Mouse (Mus musculus) left cerebral cortex, postnatal 14 days (tissue): ENCODE data around the gene Pip4k2a. TPM values are rescaled to one million over a fixed set of nuclear protein-coding genes. Genes with fewer than 3 reads are reported as not detected.
"Not testable (repeated sequence)": the region's sequence is repeated elsewhere in the genome, so short reads cannot be mapped to it uniquely, and the experiment has no call there.

Source experiments
- DNase-seq, 2 experiments: peaks; one replicate each; pipeline ENCODE4 v3.0.0; 2021 to 2022; ENCODE audit warnings: low spot score in 2 of 2, mixed read lengths in 1 of 2
- intact Hi-C: fragments of 180-260 bp; cut with DNase I; formaldehyde crosslinking; loops from one replicate; pipeline ENCODE4 v1.15.1; 2025
- long read RNA-seq, 2 experiments: library from polyadenylated mRNA; stranded (forward); transcript quantifications; one replicate each; pipeline ENCODE4 v2.0.0; 2021
- total RNA-seq, 2 experiments: library from RNA; stranded (reverse); gene quantifications; 2 replicates each; pipeline ENCODE4 v1.2.3; 2021

The Pip4k2a gene
- 10 to 100 TPM; 40.9 to 41.0 TPM for total RNA-seq
- long read RNA-seq, experiment 1, transcript Pip4k2a-201 (10 exons, 3,477 nt), result major isoform, 59 of 68 reads
- long read RNA-seq, experiment 1, partial matches to known transcripts, result 1 of 68 reads
- long read RNA-seq, experiment 1, other reads (novel, unspliced or antisense), result 8 of 68 reads
- long read RNA-seq, experiment 2, transcript Pip4k2a-201 (10 exons, 3,477 nt), result major isoform, 41 of 58 reads
- long read RNA-seq, experiment 2, partial matches to known transcripts, result 10 of 58 reads
- long read RNA-seq, experiment 2, other reads (novel, unspliced or antisense), result 7 of 58 reads

DNA sequence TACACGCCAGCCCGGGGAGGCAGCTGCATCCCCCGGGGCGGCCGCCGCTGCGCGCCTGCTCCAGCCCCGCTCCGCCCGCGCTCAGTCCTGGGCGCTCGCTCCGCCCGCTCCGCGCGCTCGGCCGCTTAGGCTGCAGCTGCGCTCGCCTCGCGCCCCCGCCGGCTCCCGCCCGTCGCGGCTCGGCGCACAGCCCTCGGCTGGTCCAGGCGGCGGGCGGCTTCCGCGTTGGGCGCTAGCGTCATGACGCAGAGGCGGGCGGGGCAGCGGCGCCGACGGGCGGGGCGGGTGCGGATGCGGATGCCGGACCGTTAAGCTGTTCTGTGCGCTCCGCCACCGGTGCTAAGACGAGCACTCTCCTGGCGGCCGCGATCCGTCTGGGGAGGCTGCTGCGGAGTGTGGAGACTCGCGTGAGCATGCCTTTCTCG lies at the start of gene Pip4k2a, which contains the start of gene 4930426L09Rik:
Pip4k2a (minus strand) TSS at position 73 of the 425 bp plus-strand sequence.
4930426L09Rik (plus strand) TSS at position 290 of the 425 bp plus-strand sequence.
- peak; percentile 92 to 93 for DNase-seq
- intact Hi-C loops, result loop anchor here (2.0 to 10.0 kb wide), 5 partner anchors 59 to 603 kb away; partner anchors contain the start of genes Bmi1, Commd3 and Dnajc1

DNA sequence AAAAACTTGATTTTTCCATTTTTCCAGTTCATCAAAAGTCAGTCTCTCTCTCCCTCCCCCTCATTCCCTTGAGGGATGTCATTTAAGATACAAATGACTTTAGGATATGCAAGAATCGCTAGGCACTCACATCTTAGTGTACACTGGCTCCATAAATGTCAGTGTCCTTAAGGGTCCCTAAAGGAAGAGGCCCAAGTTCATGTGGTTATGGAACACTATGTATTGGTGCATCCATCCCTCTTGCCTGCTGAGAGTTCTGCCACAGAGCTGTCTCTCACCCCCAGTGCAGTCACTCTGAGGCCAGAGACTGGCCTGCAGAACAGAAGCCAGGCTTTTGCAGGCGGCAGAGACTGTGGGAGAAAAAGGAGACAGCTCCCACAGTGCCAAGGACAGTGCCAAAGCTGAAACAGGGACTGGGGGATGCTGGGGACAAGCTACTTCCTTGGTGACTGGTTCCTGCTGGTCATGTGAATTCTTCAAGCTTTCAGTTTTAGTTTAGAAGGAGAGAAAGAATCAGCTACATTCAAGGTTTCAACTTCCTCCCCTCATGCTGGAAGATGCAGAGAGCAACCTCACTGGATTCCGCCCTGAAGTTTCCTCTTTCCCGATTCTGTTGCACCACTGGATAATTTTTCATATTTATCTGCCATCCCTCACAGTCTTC lies 40.1 kb upstream of the Pip4k2a start:
- no peak for DNase-seq
- intact Hi-C loops, result no loop called here

DNA sequence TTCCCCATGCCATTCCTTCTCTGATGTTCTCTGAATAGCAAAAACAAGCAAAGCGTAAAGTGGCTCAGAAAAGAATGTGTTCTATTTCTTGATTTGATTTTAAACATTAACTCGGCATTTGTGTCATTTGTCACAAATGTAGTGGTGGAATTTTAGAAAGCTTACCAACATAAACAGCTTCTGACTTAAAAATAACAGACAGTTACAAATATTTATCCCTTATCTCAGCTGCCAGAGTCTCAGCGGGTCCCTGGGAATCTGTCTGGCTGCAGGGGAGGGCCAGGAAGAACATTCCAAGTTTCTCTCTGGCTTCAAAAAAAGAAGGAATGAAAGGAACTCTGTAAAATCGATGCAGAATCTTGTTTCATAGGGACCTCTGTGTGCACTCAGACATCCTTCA lies 39.5 kb upstream of the Pip4k2a start:
- DNase-seq, result no peak
- intact Hi-C loops, result no loop called here

DNA sequence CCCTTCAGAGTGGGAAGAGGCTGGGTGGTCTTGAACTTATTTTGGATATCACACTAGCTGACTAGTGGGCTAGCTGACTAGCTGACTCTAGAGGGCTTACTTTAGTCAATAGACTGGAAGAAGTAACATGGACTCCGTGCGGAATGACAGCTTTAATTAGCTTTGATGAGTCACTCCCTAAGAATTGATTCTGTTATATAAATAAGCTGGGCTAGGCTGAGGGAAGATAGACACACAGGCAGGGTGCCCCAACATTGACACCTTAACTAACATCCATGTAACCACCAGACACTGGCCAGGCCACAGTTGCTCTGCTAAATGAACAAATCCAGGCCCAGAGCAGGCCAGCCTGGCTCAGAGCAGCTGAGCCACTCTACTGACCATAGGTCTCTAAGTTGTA lies 26.9 kb upstream of the Pip4k2a start:
- intact Hi-C loops, result no loop called here
- DNase-seq, result no peak

DNA sequence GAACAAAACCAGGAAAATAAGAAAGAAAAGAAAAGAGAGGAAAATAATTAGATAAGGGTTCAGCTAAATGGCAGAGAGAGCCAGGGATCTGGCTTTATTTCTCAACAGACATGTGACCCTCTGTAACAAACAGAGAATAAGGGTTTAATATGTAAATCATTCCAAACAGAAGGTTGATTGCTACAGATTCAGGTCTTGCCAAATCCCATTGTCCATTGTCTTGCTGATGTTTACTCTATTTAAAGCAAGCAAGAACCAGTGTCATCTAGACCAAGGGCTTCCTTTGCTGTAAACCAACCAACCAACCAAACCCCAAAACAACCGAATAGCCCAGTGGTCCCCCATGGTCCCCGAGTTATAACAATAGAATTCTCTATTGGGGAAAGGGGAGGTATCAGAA lies 20.1 kb upstream of the Pip4k2a start:
- intact Hi-C loops, result no loop called here

DNA sequence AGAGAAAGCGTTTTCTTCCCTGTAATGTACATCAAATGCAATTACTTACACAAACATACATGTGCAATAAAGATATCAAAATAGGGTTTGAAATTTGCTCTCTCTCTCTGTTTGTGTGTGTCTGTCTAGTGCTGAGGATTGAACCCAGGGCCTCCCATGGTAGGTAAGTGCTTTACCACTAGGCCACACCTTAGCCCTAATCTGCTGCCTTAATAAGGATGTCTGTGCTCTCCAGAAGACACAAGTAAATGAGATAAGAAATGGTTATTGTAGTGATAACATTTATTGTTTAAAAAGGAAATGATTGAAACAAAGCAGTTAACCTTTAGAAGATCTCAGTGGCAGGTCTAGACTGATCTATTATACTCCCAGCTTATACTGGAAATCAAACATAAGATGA lies 18.9 kb upstream of the Pip4k2a start:
- DNase-seq, result no peak
- intact Hi-C loops, result no loop called here

More for the DNA sequence above, 20.1 kb upstream of the Pip4k2a start:
- DNase-seq, result no peak

DNA sequence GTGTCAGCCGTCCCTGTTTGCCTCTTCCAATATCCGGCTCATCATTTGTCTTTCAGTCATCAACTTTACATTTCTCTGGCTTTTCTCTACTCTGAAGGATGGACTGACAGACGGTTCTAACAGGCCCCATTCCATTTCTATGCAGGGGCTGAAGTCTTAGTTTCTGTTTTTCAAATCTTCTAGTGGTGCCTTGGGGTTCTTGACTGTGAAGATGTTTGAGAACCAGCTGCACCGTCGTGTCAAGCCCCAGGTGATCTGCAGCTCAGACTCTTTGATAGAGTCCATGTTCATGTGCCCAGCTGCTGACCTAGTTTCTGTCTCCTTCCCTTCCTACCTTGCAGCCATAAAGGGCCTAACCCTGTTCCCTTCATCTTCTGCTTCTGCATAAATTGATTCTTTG lies 18.4 kb upstream of the Pip4k2a start:
- DNase-seq, result no peak
- intact Hi-C loops, result no loop called here

DNA sequence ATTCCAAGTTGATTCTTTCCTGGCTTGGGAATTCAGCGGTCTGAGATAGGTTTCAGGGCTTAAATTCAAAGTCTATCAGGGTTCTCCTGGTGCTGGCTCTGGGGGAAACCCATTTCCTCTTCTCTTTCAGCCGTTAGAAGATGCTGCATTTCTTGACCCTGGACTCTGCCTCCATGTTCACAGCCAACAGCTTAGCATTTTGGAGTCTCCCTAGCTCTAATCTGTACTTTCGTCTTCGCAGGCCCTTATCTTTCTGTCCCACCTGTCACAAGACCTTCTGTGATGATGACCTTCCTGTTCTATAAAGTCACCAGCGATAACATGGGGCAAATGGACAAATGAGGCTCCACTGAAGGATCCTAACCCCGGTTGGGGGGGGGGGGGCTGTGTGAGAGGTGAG lies 13.5 kb upstream of the Pip4k2a start:
- intact Hi-C loops, result no loop called here
- DNase-seq, result no peak

DNA sequence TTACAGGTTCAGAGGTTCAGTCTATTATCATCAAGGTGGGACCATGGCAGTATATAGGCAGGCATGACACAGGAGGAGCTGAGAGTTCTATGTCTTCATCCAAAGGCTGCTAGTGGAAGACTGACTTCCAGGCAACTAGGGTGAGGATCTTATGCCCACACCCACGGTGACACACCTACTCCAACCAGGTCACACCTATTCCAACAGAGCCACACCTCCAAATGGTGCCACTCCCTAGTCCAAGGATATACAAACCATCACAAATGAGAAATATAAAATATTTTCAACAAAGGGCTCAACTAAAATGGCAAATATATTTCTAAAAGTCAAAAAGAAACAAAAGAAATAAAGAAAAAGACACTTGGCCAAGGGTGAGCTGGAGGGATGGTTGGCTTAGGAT lies 12.6 kb upstream of the Pip4k2a start:
- DNase-seq, intact Hi-C loops: not testable (repeated sequence)

DNA sequence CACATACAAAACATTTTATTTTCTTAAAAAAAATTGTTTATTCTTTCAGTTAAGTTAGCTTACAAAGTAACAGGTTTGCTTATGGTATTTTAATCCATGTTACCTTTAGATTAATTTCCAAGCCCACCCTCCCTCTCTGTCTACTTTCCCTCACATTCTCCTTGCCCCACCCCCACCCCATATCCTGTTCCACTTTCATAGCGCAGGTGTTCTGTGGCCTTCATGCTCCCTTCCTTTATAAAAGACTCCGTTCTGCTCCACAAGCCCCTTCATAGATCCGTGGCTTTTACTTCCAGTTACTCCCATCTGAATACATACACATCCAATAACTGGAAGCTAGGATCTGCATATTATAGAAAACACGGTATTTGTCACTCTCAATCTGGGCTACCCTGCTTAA lies 9.7 kb upstream of the Pip4k2a start:
- DNase-seq, result no peak
- intact Hi-C loops, result no loop called here

DNA sequence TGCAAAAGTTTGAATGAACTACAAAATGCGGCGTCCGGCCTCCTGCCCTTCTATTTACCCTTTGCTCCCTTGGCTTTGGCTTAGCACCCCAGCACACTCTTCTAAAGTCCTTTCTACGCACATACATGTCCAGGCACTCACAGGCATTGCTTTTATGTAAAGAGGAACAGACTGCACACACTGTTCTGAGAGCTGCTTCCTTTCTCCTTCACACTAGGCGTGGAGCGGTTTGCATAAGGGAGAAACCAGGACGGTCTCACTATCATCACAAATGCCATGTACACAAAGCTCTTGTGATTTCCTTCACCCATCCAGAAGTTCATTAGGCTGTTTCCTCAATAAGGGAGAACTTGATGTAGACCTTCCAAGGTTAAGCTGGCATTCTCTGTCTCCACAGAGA lies 8.2 kb upstream of the Pip4k2a start:
- intact Hi-C loops, result no loop called here
- no peak for DNase-seq

DNA sequence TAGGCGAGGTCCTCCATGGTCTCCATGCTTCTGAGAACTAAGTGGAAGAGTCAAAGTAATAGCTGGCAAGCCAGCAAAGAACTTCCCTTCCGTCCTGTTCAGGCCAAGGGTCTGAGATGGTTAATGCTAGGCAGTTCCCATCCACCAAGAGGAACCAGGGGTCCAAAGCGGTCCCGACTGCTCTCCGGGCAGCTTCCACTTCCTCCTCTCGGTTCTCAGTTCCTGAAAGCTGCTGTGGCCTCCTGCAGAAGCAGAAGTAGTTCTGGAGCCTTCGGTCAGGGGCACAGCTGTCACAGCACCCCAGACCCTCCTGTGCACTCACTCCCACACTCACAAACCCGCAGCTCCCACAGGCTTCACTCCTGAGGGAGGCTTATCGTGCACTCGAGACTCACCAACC lies 6.9 kb upstream of the Pip4k2a start:
- intact Hi-C loops, result no loop called here
- DNase-seq, result peak; percentile 18 to 40

DNA sequence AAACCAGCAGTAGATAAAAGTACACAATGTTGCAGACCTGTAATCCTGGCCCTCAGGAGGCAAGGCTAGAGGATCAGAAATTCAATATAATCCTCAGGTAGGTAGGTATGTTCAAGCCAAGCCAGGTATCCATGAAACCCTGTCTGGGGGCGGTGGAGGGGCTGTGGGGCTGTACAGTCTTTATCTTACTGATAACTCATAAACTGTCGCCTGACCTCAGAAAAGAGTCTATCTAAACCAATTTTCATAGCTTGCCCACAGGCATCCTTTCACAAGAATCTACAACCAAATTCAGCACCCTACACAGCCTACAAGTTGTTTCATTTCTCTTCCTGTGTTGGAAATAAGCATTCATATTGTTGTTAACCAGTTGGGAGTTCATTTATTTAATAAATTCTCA lies 1.5 kb upstream of the Pip4k2a start:
- intact Hi-C loops, result loop anchor here (2.0 to 10.0 kb wide), 5 partner anchors 58 to 605 kb away; partner anchors contain the start of genes Bmi1, Commd3 and Dnajc1
- no peak for DNase-seq

DNA sequence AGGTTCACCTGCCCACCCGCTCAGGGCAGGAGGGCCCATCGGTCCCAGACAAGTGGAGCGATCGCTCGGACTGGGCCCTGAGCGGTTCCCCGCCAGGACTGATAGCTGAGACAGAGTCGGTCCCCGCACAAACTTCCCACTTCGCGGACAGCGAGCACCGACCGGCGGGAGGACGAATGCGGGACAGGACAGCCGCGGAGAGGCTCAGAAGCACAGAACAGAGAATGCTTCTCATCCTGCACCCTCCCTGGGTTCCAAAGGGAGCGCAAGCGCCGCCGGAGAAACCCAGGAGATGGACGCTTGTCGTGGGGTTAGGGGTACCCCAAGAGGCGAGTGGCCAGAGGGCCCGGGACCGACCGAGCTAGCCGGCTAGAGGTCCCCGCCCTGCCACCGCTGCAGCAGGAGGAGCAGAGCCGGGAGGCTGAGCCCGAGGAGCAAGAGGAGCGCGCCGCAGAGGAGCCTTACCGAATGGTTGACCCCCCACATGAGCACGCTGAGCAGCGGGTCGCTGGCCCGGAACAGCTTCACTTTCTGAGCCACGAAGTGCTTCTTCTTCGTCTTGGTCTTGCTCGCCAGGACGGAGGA lies 447 bp downstream of the Pip4k2a start:
- DNase-seq, result peak; percentile 18 to 32
- intact Hi-C loops, result loop anchor here (5.0 to 10.0 kb wide), 4 partner anchors 60 to 603 kb away; partner anchors contain the start of genes Bmi1, Commd3 and Dnajc1

DNA sequence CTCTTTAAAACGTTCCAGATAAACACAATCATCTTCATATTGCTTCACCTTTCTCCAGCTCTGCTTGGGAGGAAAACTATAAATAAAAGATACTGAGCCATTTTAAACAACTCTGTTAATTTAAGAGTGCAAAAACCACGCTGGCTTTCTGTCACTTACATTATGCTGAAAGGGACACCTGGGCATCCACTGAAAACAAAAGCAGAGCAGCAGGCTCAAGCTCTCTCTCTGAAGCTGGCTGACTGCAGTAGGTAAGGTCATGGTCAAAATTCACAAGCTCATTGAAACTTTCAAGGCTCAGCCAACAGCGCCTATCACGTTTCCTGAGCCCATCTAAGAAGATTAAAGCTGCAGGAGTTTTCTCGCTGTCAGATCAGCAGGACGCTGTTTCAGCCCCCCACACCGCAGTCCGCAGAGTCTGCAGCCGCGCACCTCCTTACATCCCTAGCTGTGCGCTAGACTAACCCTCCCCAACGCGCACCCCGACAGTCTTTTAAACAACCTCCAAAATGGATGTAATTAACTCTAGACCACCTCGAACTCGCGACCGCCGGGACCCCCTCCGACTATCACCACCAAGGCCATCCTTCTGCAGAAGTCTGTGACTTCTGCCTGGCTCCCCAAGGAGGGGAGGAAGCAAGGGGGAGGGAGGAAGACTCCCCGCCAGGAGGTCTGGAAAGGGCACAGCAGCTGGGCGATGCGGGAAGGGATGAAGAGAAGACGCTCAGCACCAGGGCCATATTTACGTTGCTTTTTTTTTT lies 1.3 kb downstream of the Pip4k2a start:
- intact Hi-C loops, result loop anchor here (5.0 to 10.0 kb wide), 4 partner anchors 61 to 602 kb away; partner anchors contain the start of genes Bmi1, Commd3 and Dnajc1
- peak in 1 of 2 experiments; percentile 22 for DNase-seq

DNA sequence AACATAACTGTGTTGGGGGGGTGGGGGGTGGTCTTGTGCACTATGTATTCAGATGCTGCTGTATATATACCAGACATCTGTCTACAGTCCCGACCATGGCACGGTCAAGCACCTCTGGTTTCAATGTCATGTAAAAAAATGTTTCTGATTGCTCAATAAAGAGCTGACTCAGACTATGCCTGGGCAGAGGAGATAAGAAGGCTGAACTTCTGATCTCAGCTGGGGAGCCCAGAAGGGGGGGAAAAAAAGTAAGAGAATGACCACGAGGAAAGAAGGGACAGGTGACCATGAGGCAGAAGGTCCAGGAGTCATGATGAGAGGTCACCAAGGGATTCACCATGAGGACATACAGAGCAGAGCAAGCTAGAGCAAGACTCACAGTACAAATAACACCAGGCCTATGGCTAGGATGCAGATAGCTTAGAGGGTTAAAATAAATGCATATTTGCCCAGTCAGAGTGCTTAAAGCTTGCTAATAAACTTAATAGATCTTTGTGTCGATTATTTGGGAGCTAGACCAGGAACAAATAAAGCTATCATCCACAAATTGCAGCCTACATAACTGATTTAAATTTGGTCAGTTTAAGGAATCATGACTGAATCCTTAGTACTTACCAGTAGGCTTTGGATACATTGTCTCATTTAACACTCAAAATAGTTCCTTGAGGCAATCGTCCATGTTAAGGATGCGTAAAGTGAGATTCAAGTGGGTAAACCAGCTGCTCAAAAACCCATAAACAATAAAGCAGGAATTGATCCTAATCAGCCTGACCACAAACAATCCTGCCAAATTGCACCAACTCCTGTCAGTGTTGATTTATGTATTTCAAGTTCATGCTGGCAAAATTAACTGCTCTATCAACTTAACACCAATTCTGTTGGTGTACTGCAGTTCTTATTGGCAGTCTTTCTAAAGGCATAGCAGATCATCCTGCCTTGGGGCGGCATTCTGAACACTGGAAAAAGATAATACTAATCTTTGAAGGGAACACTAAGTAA lies 5.1 kb downstream of the Pip4k2a start:
- intact Hi-C loops, result loop anchor here (10.0 kb wide), 2 partner anchors 318 to 598 kb away; partner anchors contain the start of genes Bmi1, Commd3 and Dnajc1
- no peak for DNase-seq

DNA sequence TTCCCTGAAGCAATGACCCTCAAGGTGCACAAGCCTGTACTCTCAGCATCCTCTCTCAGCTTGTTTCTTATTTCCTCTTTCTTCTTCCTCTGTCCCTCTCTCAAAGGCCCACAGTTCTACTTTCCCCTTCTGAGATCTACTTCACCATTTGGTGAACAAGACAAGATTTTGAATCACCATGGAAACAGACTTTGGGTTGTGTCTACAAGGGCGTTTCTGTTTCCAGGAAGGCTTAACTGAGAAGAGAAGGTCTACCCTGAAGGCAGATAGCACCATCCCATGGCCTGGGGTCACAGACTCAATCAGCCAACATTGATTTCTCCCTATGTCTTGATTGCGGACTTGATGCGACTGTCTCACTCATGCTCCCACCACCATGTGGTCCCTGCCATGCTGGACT lies 9.0 kb downstream of the Pip4k2a start:
- DNase-seq, result no peak
- intact Hi-C loops, result no loop called here

DNA sequence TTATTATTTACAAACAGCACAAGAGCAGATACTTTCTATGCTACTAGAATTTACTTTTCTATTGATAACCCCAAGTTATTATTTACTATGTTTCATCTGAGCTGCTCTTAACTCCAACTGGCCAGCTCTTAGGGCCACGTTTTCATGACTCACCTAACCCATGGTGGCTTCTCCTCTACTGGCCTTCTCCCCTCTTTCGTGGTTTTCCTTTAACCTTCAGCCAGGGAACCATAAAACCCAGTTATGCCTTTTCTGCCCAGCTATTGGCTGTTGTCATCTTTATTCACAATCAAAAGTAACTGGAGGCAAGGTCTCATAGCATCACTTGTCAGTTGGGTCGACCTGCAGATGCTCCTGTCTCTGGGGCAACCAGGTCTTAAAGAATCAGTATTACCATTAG lies 12.4 kb downstream of the Pip4k2a start:
- no peak for DNase-seq
- intact Hi-C loops, result no loop called here
